Mouse (Mus musculus) embryonic facial prominence, embryonic 12.5 days (tissue): ENCODE data around the gene Gal3st1. TPM values are rescaled to one million over a fixed set of nuclear protein-coding genes. Genes with fewer than 3 reads are reported as not detected.

Experiments
- ATAC-seq: fragments of 200-750 bp; cut with Nextera tagmentation; 2 replicates; pipeline ENCODE4 v1.8.0; 2017; ENCODE audit not compliant: insufficient number of reproducible peaks, insufficient read depth, low FRiP score, low TSS enrichment
- H3K27ac ChIP-seq: fragments of 300-500 bp; sonication (generic); 2 replicates; pipeline ENCODE4 v1.5.1; 2016; ENCODE audit warnings: mild to moderate bottlenecking
- H3K27me3 ChIP-seq: fragments of 300-500 bp; sonication (generic); 2 replicates; pipeline ENCODE4 v1.6.1; 2016; ENCODE audit warnings: mild to moderate bottlenecking, moderate library complexity
- H3K36me3 ChIP-seq: fragments of 300-500 bp; sonication (generic); 2 replicates; pipeline ENCODE4 v1.6.1; 2016; ENCODE audit warnings: mild to moderate bottlenecking
- H3K4me1 ChIP-seq: fragments of 300-500 bp; sonication (generic); 2 replicates; pipeline ENCODE4 v1.6.1; 2016
- H3K4me2 ChIP-seq: fragments of 300-500 bp; sonication (generic); replicated peaks from 2 replicates; pipeline ENCODE4 v1.6.1; 2016; ENCODE audit warnings: mild to moderate bottlenecking, moderate library complexity
- H3K4me3 ChIP-seq: fragments of 300-500 bp; sonication (generic); 2 replicates; pipeline ENCODE4 v1.5.1; 2016; ENCODE audit warnings: mild to moderate bottlenecking
- H3K9ac ChIP-seq: fragments of 300-500 bp; sonication (generic); 2 replicates; pipeline ENCODE4 v1.6.1; 2016; ENCODE audit warnings: mild to moderate bottlenecking, moderate library complexity
- H3K9me3 ChIP-seq: fragments of 300-500 bp; sonication (generic); 2 replicates; pipeline ENCODE4 v1.6.1; 2016; ENCODE audit warnings: mild to moderate bottlenecking, moderate library complexity
- WGBS: fragments of 180-500 bp; shearing (Covaris S2); methylation state at CpG from one replicate; pipeline ENCODE4 v1.1.7; 2016; 5-methylcytosine and 5-hydroxymethylcytosine counted together
- polyA plus RNA-seq: library from polyadenylated mRNA; unstranded; fragments of >200 nt; fragmentation: Nextera tagmentation; extraction: Ambion mirVana; gene quantifications from 2 replicates; pipeline ENCODE4 v1.2.1, GENCODE M21; 2016

The Gal3st1 gene
- polyA plus RNA-seq, 1 experiment from 2014 or later = 2.4 TPM

DNA sequence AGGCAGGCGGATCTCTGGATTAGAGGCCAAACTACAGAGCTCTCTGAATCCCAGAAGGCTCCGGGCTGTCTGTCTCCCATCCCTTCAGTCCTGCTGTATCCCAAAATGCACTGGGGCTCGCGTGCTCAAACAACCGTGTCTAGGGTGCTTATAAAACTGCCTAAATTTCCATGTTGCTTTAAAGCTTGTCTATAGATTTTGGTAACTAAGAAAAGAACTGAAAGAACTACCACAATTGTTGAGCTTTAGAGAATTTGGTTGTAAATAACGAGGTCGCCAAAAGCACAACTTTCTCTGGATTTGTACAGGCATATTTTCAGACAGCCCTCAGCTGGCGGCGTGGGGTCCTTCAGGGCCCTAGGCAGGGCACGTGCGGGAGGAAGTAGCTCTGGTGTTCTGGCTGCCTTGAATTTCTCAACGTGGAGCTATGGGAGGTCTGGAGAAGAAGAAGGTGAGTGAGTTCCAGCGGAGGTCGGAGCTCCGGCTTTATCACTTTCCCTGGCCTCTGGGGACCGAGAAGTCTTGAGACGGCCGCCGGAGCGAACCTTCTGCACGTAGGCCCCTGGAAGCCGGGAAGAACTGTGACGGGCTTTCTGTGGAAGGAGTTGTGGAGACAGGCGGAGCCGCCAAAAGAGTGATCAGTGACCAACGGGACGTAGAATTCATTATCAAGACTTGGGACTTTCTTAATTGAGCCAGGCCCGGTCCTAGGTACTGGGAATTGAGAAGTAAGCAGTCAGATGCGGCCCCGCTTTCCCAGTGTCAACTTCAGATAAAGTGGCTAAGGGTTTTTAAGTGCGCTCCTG lies 19.6 kb upstream of the Gal3st1 start, which contains the start of gene Pes1:
TSS of gene Pes1 (plus strand) at position 366 of the 806 bp plus-strand sequence.
- H3K27ac ChIP-seq = peak within 1 kb of the TSS; percentile 20; the same call in 1 of the 2 replicates
- under 1% methylated on average over 31 of the region's 31 CpGs for WGBS
- H3K36me3 ChIP-seq = peaks cover 8% of the 10 kb centered on the region; the same call in 1 of the 2 replicates
- H3K4me3 ChIP-seq = peak within 1 kb of the TSS; percentile 88
- peaks cover 7% of the 10 kb centered on the region for H3K4me1 ChIP-seq
- H3K9ac ChIP-seq = peak within 1 kb of the TSS; percentile 78
- H3K27me3 ChIP-seq = no peaks in the 10 kb centered on the region
- no peaks in the 10 kb centered on the region for H3K9me3 ChIP-seq
- peak; percentile 89 for ATAC-seq
- H3K4me2 ChIP-seq = peak within 1 kb of the TSS; percentile 84

DNA sequence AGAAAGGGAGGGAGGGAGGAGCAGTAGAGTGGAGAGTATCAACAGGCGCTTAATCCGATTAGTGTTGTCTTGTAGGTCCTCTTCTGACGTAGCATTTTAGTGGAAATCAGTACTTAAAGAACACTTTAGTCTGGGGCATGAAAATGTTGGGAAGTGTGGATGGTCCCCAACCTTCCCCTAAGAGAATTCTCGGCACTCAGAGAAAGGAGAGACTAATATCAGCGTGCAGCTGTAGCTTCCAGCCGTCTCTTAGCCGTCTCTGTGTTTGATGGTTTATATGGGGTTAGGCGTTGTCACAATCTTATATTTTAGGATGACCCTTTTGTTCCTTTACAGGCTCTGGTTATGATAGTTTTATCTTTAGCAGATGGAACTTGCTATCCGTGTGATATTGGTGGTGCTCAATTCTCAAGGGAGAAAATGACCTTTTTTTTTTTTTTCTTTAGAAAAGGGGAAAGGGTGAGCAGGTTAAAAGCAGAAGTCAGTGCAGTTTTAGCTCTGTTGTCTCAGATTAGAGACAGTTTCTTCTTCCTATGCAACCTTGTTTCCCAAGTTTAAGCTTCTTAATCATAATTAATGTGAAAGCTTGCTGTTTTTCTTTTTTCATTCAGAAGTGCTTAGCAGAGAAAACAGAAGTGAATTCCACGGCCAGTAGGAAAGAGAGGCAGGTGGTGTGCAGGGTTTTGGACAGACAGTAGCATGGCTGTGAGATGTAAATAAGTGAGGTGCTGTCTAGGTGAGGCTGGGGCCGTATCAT lies 18.8 kb upstream of the Gal3st1 start:
- Histone ChIP-seq H3K4me2 (peak overlapping the region; percentile 84), H3K9me3 (no peaks in the 10 kb centered on the region), H3K27me3 (no peaks in the 10 kb centered on the region), H3K9ac (peak overlapping the region; percentile 78), H3K4me3 (peak overlapping the region; percentile 88), H3K27ac (no peak overlapping the region), H3K4me1 (peaks cover 7% of the 10 kb centered on the region), H3K36me3 (peaks cover 15% of the 10 kb centered on the region)
- no peak for ATAC-seq
- 15% methylated on average over 11 of the region's 11 CpGs for WGBS

DNA sequence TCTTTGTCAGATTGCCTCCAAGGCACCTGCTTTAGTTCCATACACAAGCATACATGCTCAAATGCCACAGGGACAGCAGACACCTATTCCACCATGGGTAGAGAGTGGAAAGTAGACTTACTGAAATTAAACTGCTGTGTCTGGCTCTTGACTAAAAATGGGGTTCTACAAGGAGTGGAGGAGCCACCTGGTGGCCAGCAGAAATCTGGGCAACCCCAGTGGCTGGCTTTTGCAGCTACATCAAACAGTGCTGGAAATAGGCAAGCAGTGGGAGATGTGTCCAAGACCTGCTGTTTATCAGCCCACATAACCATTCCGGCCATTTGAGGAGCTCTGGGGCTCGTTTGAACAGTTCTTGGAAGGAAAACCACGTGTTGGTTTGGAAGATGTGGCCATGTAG lies 13.6 kb upstream of the Gal3st1 start:
- H3K36me3 ChIP-seq = peaks cover 68% of the 10 kb centered on the region
- 87% methylated on average over 3 of the region's 3 CpGs for WGBS
- no peak overlapping the region for H3K27ac ChIP-seq

DNA sequence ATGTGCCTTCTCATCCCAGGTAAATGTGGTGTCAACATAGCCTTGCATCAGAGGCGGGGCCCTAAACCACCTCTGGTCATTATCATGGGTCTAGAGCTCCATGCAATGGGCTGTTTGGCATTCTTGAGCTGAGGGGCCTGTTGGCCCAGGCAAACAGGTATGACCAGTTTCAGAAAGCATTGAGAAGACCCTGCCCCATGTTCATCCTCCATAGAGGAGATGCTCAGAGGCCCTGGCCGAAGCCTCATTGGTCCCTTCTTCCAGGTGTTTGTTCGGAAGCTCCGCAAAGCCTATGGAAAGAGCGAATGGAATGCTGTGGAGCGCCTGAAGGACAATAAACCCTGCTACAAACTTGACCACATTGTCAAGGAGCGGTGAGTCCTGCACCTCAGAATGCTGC lies 13.1 kb upstream of the Gal3st1 start:
- no peak overlapping the region for H3K4me2 ChIP-seq
- no peak overlapping the region for H3K4me3 ChIP-seq
- no peaks in the 10 kb centered on the region for H3K9me3 ChIP-seq
- H3K9ac ChIP-seq = no peak overlapping the region
- no peaks in the 10 kb centered on the region for H3K27me3 ChIP-seq
- WGBS = 92% methylated on average over 7 of the region's 7 CpGs
- no peaks in the 10 kb centered on the region for H3K4me1 ChIP-seq
- ATAC-seq = no peak
- no peak overlapping the region for H3K27ac ChIP-seq
- peaks cover 73% of the 10 kb centered on the region for H3K36me3 ChIP-seq

More for the DNA sequence above, 13.6 kb upstream of the Gal3st1 start:
- no peak overlapping the region for H3K4me2 ChIP-seq
- H3K9me3 ChIP-seq = no peaks in the 10 kb centered on the region
- H3K27me3 ChIP-seq = no peaks in the 10 kb centered on the region
- no peak for ATAC-seq
- H3K9ac ChIP-seq = no peak overlapping the region
- H3K4me1 ChIP-seq = peaks cover 3% of the 10 kb centered on the region
- H3K4me3 ChIP-seq = no peak overlapping the region

DNA sequence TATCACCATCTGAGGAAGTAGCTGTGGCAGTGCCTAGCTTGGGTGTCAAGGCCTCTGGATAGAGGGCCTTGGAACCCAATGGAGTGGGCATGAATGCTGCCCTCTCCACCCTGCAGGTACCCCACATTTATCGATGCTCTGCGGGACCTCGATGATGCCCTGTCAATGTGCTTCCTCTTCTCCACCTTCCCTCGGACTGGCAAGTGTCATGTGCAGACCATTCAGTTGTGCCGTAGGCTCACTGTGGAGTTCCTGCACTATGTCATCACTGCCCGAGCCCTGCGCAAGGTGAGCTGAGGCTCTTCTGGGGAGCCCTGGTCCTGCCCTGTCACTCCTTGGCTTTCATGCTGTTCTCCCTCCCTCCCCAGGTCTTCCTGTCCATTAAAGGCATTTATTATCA lies 10.4 kb upstream of the Gal3st1 start:
- no peak overlapping the region for H3K4me3 ChIP-seq
- no peaks in the 10 kb centered on the region for H3K27me3 ChIP-seq
- peaks cover 97% of the 10 kb centered on the region for H3K36me3 ChIP-seq
- no peaks in the 10 kb centered on the region for H3K4me1 ChIP-seq
- no peak overlapping the region for H3K9ac ChIP-seq
- ATAC-seq = no peak
- H3K9me3 ChIP-seq = no peaks in the 10 kb centered on the region
- WGBS = 95% methylated on average over 7 of the region's 7 CpGs
- no peak overlapping the region for H3K27ac ChIP-seq
- H3K4me2 ChIP-seq = no peak overlapping the region

DNA sequence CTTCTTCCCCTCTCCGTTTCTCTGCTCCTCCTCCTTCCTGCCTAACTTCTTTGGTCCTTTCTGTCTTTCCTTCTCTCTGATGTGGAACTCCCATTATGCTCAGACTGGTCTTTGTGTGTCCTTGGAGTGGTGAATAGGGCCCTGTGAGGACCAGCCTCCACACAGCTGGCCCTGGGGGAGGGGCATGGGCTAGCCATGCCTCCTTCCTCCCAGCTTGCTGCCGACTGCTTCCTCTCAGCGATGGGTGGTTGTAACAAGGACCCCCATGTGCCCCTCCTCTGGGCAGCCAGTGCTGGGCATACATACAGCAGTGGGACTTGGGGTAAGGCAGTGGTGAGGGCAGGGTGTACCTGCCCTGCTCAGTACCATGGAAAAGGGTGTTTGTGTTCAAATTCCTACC lies 9.1 kb upstream of the Gal3st1 start:
- no peak overlapping the region for H3K27ac ChIP-seq
- no peak overlapping the region for H3K4me2 ChIP-seq
- no peak for ATAC-seq
- no peaks in the 10 kb centered on the region for H3K4me1 ChIP-seq
- H3K27me3 ChIP-seq = no peaks in the 10 kb centered on the region
- H3K9me3 ChIP-seq = no peaks in the 10 kb centered on the region
- no peak overlapping the region for H3K9ac ChIP-seq
- no peak overlapping the region for H3K4me3 ChIP-seq
- H3K36me3 ChIP-seq = peaks cover 100% of the 10 kb centered on the region
- WGBS = 52% methylated on average over 3 of the region's 3 CpGs

DNA sequence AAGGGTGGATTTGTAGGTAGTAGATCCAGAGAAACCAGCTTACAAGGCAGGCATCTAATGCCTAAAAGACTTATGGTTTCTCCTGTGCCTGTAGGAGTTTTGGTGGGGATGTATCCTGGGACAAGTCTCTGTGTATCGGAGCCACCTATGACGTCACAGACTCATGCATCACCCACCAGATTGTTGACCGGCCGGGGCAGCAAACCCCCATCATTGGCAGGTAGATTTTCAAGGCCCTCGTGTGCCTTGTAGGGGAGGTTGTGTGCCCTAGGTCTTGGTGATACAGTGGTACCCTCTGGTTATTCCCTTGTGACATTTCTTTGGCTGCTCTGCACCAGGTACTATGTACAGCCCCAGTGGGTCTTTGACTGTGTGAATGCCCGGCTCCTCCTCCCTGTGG lies 6.8 kb upstream of the Gal3st1 start, which contains the start of gene 4930556J24Rik:
TSS of gene 4930556J24Rik (minus strand) at position 101 of the 400 bp plus-strand sequence.
- no peak within 1 kb of the TSS for H3K4me2 ChIP-seq
- no peak within 1 kb of the TSS for H3K4me3 ChIP-seq
- no peaks in the 10 kb centered on the region for H3K9me3 ChIP-seq
- ATAC-seq = no peak
- H3K36me3 ChIP-seq = peaks cover 88% of the 10 kb centered on the region
- 97% methylated on average over 6 of the region's 6 CpGs for WGBS
- H3K27me3 ChIP-seq = no peaks in the 10 kb centered on the region
- H3K9ac ChIP-seq = no peak within 1 kb of the TSS
- H3K27ac ChIP-seq = no peak within 1 kb of the TSS
- H3K4me1 ChIP-seq = no peaks in the 10 kb centered on the region

DNA sequence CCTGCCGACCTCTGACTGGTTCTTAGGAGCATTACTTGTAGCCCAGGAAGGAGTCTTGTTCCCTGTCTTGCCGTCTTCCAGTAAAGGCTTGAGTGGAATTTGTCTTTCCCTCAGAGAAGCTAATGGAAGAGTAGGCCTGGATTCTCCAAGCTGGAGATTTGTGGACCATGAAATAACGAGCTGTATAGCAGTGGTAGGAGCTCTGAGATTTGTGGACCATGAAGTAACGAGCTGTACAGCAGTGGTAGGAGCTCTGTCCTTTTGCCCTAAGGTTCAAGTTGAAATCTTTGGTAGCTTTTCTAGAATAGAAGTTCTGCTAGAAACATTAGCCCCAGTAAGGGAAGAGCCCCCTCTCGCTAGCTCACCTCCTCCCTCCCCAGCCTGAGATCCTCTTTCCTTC lies 5.0 kb upstream of the Gal3st1 start:
- no peak overlapping the region for H3K4me2 ChIP-seq
- H3K4me3 ChIP-seq = no peak overlapping the region
- H3K27me3 ChIP-seq = 0 out of 2 replicates have a peak, but pooled peaks cover 3% of the 10 kb centered on the region
- H3K27ac ChIP-seq = no peak overlapping the region
- H3K36me3 ChIP-seq = peaks cover 71% of the 10 kb centered on the region
- no peak overlapping the region for H3K9ac ChIP-seq
- 91% methylated on average over 5 of the region's 5 CpGs for WGBS
- H3K9me3 ChIP-seq = no peaks in the 10 kb centered on the region
- no peak for ATAC-seq
- H3K4me1 ChIP-seq = peaks cover 4% of the 10 kb centered on the region

DNA sequence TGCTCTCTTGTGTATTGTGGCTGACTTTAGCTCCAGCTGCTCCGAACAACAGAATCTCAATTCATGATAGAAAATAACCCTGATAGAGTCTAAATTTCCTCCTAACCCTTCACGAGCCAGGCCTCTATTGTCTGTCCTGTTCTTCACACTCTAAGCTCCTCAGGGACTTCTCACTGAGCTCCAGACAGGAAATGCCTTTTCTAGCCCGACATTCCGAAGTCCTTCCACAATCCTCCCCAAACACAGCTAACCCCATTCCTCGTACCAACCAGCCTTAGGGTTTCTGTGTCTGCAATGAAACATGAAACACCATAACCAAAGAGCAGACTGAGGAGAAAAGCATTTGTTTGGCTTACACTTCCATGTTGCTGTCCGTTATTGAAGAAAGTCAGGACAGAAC lies 1.9 kb upstream of the Gal3st1 start:
- no peak for ATAC-seq
- Histone ChIP-seq H3K27ac (peak overlapping the region; percentile 61), H3K9me3 (no peaks in the 10 kb centered on the region), H3K4me3 (no peak overlapping the region), H3K4me1 (peaks cover 16% of the 10 kb centered on the region), H3K4me2 (no peak overlapping the region), H3K36me3 (peaks cover 40% of the 10 kb centered on the region), H3K27me3 (peaks cover 14% of the 10 kb centered on the region; the same call in 1 of the 2 replicates), H3K9ac (no peak overlapping the region)
- WGBS = 33% methylated on average over 6 of the region's 6 CpGs

DNA sequence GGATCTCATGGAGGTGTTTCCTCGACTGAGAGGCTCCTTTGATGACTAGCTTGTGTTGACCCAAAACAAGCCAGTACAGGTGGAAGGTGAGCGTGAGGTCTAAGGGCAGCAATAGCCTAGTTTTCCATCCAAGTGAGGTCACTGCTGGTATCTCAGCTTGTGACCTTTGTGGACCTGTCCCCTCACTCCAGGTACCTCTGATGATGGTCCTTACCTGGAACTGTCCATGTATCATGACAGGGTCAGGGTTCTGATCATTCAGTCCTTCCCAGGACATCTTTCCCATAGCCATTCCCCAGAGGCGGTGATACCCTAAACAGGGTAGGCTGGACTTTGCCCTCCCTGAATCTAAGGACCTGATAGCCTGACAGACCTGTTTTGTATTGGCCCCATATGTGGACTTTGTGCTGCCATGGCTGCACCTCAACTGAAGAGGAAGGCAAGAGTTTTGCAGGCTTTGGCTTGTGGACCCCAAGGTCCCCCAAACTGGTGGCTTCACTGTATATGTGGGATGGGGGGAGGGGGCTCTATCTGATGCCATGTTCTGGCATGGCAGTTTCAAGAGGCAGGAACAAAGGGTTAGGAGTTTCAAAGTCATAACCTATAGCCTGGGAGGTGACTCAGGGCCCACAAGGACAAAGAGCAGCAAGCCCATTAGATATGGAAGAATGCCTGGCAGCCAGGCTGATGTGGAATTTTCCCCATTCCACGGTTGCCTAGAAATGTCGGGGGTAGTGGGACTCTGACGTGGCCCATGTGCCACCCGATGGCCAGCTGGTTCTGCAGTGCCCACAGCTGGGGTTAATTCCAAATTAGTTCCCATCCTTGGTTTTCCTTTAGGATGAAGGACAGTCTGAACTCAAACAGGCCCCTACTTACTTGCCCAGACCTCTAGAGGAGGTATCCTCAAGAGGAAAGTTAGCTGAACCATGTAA lies 894 bp upstream of the Gal3st1 start:
- no peak overlapping the region for H3K27ac ChIP-seq
- no peak overlapping the region for H3K4me2 ChIP-seq
- peaks cover 14% of the 10 kb centered on the region; the same call in 1 of the 2 replicates for H3K27me3 ChIP-seq
- H3K9ac ChIP-seq = no peak overlapping the region
- H3K36me3 ChIP-seq = peaks cover 30% of the 10 kb centered on the region
- 76% methylated on average over 7 of the region's 7 CpGs for WGBS
- ATAC-seq = no peak
- H3K4me1 ChIP-seq = peaks cover 16% of the 10 kb centered on the region
- H3K9me3 ChIP-seq = no peaks in the 10 kb centered on the region
- H3K4me3 ChIP-seq = no peak overlapping the region; the same call in 1 of the 2 replicates
